Mouse (Mus musculus): ENCODE measurements around the gene Cers3. TPM values are rescaled to one million over a fixed set of nuclear protein-coding genes. Genes with fewer than 3 reads are reported as not detected.
A peak's percentile ranks its signal among the peaks of the same experiment; 100 is the strongest.

Cers3 gene
- polyA plus RNA-seq, 1 experiment from 2014 or later, result 1.8 TPM

- no peaks in the 10 kb centered on the region for H3K9me3 ChIP-seq
- no peak overlapping the region for H3K9ac ChIP-seq
- H3K27me3 ChIP-seq (replicated peaks), result no peaks in the 10 kb centered on the region
- H3K27ac ChIP-seq, result no peak overlapping the region
- WGBS, result 80% methylated on average over 6 of the region's 6 CpGs
- H3K4me1 ChIP-seq (replicated peaks), result peaks cover 21% of the 10 kb centered on the region
- ATAC-seq, result no peak; the same call in 1 of the 2 replicates
- no peak overlapping the region for H3K4me3 ChIP-seq (replicated peaks)
- H3K4me2 ChIP-seq (replicated peaks), result no peak overlapping the region
- no peaks in the 10 kb centered on the region for H3K36me3 ChIP-seq
These were observed 103.3 kb downstream of the Cers3 start for GRCm38 (mm10) chr7:66846582-66846981.

DNA sequence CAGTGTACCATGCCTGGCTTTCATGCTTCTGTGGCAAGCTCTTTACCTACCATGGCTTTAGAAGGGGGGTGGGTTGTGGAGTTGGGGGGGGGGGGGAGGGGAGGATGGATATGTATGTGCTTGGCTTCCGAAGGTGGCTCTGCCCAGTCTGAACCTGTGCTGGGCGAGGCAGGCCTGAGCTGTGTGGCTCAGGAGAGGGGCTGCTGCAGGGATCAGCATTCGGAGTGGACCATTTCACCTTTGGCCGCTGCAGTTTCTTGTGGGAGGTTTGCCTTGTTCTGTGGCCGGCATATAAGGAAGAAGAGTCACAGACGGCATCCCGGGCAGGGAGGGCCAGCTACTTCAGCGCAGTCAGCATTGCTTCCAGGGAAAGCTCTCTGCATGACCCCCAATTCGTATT, 104.0 kb downstream of the Cers3 start:
- ATAC-seq, result peak; percentile 32
- Histone ChIP-seq H3K36me3 (no peaks in the 10 kb centered on the region), H3K9me3 (no peaks in the 10 kb centered on the region), H3K4me3 (replicated peaks) (no peak overlapping the region), H3K27me3 (replicated peaks) (no peaks in the 10 kb centered on the region), H3K27ac (no peak overlapping the region), H3K9ac (no peak overlapping the region), H3K4me2 (replicated peaks) (no peak overlapping the region), H3K4me1 (replicated peaks) (peaks cover 16% of the 10 kb centered on the region)
- 53% methylated on average over 9 of the region's 9 CpGs for WGBS

- Histone ChIP-seq H3K4me1 (replicated peaks) (peaks cover 3% of the 10 kb centered on the region; the same call in 1 of the 2 replicates), H3K27me3 (replicated peaks) (no peaks in the 10 kb centered on the region), H3K9ac (no peak overlapping the region), H3K9me3 (no peaks in the 10 kb centered on the region), H3K4me2 (replicated peaks) (no peak overlapping the region), H3K4me3 (replicated peaks) (no peak overlapping the region), H3K27ac (no peak overlapping the region), H3K36me3 (no peaks in the 10 kb centered on the region)
- no peak for ATAC-seq
- WGBS, result 97% methylated on average over 6 of the region's 6 CpGs
These were observed 106.0 kb downstream of the Cers3 start for GRCm38 (mm10) chr7:66849316-66849715.

- no peak overlapping the region for H3K27ac ChIP-seq
- H3K4me3 ChIP-seq (replicated peaks), result no peak overlapping the region
- H3K27me3 ChIP-seq (replicated peaks), result no peaks in the 10 kb centered on the region
- H3K9me3 ChIP-seq, result no peaks in the 10 kb centered on the region
- no peaks in the 10 kb centered on the region for H3K36me3 ChIP-seq
- no peak overlapping the region for H3K4me2 ChIP-seq (replicated peaks)
- ATAC-seq, result no peak
- no peak overlapping the region for H3K9ac ChIP-seq
- WGBS, result 66% methylated on average over 3 of the region's 3 CpGs
- no peaks in the 10 kb centered on the region for H3K4me1 ChIP-seq (replicated peaks)
These were observed 108.9 kb downstream of the Cers3 start for GRCm38 (mm10) chr7:66852164-66852563.

DNA sequence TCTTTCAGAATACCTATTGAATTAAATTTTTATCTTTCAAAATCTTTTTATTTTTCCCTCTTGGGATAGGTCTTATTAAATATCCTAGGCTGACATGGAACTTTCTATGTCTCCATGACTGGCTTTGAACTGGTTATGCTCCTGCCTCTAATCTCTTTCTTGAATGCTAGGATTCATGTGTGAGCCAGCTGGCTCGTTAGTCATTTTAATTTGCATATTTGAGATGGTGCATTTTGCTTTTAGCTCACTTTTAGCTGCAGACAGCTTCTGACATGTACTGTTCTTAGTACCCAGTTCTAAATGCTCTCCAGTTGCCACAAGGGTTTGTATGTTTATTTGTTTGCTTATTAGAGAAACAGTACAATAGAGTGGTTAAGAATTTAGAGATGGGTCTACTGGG, 114.3 kb downstream of the Cers3 start:
- Histone ChIP-seq H3K27ac (no peak overlapping the region), H3K27me3 (replicated peaks) (no peaks in the 10 kb centered on the region), H3K9me3 (no peaks in the 10 kb centered on the region), H3K4me2 (replicated peaks) (no peak overlapping the region), H3K9ac (no peak overlapping the region), H3K4me3 (replicated peaks) (no peak overlapping the region), H3K4me1 (replicated peaks) (no peaks in the 10 kb centered on the region), H3K36me3 (no peaks in the 10 kb centered on the region)
- 92% methylated on average over 1 of the region's 1 CpGs for WGBS
- ATAC-seq, result no peak

DNA sequence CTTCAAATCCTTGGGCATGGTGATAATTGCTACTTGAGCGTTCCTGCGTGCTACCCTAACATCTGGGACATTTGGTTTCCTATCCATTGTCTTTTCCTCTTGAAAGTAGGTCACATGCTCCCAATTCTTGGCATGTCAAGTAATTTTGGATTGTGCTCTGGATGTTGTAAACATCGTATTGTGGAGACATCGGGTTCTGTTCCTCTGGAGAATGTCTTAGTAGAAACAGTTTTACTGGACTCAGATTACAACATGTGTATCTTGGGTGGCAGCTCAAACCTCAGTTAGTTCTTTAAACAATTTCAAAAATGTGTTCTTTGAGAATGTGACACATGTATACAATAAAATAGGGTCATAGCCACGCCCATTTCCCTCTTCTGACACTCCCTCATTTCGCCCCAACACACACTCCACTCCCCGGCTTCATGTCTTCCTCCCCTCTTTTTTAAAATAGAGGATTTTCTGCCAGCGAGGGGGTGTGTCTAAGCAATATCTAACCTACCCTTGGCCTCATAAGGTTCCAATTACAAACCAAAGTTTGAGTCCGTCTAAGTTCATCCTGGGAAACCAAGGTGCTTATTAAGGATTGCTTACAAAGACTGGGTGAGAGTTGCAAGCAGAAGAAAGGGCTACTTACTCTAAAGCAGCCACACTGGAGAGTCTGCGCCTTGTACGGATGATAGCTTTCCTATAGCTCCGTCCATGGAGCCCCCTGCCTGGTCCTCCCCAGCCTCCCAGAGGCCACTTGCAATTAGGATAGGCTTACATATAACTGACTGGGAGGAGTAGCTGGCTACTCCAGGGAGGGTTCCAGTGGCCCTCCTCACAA, 115.2 kb downstream of the Cers3 start:
- H3K27ac ChIP-seq, result no peak overlapping the region
- H3K9ac ChIP-seq, result no peak overlapping the region
- WGBS, result 45% methylated on average over 12 of the region's 12 CpGs
- no peak overlapping the region for H3K4me3 ChIP-seq (replicated peaks)
- H3K4me1 ChIP-seq (replicated peaks), result no peaks in the 10 kb centered on the region
- no peaks in the 10 kb centered on the region for H3K9me3 ChIP-seq
- no peak overlapping the region for H3K4me2 ChIP-seq (replicated peaks)
- H3K27me3 ChIP-seq (replicated peaks), result no peaks in the 10 kb centered on the region
- no peaks in the 10 kb centered on the region for H3K36me3 ChIP-seq
- peak; percentile 56 for ATAC-seq

GRCm38 (mm10) chr7:66859220-66859619, 115.9 kb downstream of the Cers3 start:
- no peaks in the 10 kb centered on the region for H3K36me3 ChIP-seq
- no peak for ATAC-seq
- no peak overlapping the region for H3K27ac ChIP-seq
- no peak overlapping the region for H3K4me3 ChIP-seq (replicated peaks)
- H3K4me1 ChIP-seq (replicated peaks), result no peaks in the 10 kb centered on the region
- no peak overlapping the region for H3K9ac ChIP-seq
- no peaks in the 10 kb centered on the region for H3K27me3 ChIP-seq (replicated peaks)
- no peaks in the 10 kb centered on the region for H3K9me3 ChIP-seq
- WGBS, result 88% methylated on average over 5 of the region's 5 CpGs
- no peak overlapping the region for H3K4me2 ChIP-seq (replicated peaks)

DNA sequence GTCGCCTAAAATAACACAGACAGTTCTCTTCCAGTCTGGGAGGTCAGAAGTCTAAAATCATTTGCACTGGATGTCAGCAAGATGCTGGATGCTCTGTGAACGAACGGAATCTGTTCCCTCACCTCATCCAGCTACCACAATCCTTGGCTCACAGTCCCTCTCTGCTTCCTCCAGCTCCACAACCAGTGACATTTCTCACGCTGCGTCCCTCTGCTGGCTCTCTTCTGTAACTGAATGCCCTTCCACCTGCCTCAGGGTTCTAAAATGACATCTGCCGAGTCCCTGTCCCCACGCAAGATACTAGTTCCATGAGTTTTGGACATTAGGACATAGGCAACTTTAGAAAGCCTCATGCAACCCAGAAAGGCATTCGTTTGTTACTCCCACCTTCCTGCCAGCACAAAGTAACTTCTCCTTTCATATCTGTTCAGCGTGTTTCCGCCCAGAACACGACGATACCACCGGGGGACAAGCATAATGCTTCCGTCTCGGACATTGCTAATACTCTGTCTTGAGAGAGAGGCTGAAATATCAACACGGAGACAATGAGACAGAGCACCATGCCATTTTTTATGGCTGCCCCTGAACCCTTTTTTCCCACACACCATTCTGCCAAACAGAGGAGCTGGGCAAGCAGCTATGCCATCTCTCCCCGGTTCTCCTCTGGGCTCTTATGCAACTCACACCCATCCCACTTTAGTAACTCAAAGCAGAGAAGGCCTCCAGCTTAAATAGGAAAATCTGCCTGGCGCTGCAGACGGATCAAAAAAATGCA, 123.8 kb downstream of the Cers3 start:
- H3K36me3 ChIP-seq, result no peaks in the 10 kb centered on the region

DNA sequence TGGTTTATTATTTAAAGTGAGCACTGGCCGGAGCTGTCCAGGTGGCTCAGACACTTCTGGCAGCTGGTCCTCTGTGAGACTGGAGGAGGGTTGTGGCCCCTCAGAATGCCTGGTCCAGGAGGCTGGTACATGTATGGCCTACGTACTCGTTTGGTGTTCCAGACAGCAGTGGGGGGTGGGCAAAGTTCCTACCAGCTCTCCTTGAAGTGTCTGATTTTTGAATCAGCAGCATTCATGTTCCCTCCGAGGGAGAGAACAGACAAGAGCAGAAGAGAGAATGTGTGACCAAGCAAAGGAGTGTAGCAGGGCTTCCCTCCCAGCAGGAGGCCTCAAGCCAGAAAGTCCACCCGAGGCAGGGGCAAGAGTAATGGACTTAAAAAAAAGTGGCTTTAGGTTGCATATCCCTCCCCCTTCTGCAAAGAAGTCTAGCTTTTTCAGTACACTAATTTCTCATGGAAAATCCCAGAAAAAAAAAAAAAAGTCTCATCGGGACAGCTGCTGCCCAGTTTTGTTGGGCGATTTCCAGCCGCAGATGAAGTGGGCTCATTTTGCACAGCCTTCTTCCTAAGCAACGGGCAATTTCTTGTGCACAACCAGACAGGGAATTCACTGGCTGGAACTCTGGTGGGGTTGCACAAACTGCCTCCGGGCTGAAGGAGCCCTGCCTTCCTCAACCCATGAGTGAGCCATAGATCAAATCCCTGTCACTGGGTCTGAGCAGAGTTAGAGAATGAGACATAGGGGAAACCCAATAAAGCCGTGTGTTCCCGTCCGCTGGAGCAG, 124.6 kb downstream of the Cers3 start:
- Histone ChIP-seq H3K4me2 (replicated peaks) (no peak overlapping the region), H3K4me1 (replicated peaks) (peaks cover 29% of the 10 kb centered on the region), H3K9ac (no peak overlapping the region), H3K36me3 (no peaks in the 10 kb centered on the region), H3K27ac (peak overlapping the region; percentile 65), H3K4me3 (replicated peaks) (no peak overlapping the region), H3K27me3 (replicated peaks) (no peaks in the 10 kb centered on the region), H3K9me3 (no peaks in the 10 kb centered on the region)
- ATAC-seq, result peak; percentile 59
- 34% methylated on average over 13 of the region's 13 CpGs for WGBS

More for the DNA sequence above, 123.8 kb downstream of the Cers3 start:
- Histone ChIP-seq H3K4me1 (replicated peaks) (peaks cover 28% of the 10 kb centered on the region), H3K9ac (no peak overlapping the region), H3K27me3 (replicated peaks) (no peaks in the 10 kb centered on the region), H3K27ac (peak overlapping the region; percentile 65), H3K4me3 (replicated peaks) (no peak overlapping the region), H3K4me2 (replicated peaks) (no peak overlapping the region), H3K9me3 (no peaks in the 10 kb centered on the region)
- no peak for ATAC-seq
- 51% methylated on average over 19 of the region's 19 CpGs for WGBS

DNA sequence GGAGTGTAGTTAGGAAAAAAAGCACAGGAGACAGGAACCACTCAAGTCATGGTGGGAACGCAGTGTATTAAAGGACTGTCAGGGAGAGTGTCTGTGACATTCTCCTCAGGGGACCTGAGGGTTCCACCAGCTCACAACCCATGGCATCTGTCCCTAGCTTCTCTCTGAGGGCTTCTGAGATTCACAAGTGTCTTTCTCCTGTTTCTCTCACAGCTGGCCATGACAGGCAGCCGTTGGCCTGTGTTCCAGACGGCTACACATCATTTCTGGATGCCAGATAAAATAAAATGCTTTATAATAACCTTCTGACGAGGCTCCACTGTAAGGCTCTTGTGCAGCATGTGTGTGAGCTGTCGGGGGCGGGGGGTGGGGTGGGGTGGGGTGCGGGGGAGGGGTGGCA, 128.2 kb downstream of the Cers3 start:
- whole genome bisulfite sequencing, result 41% methylated on average over 7 of the region's 7 CpGs
- peak; percentile 67 for ATAC-seq
- no peaks in the 10 kb centered on the region for H3K9me3 ChIP-seq
- no peak overlapping the region for H3K4me3 ChIP-seq (replicated peaks)
- no peaks in the 10 kb centered on the region for H3K36me3 ChIP-seq
- H3K4me2 ChIP-seq (replicated peaks), result no peak overlapping the region
- no peaks in the 10 kb centered on the region for H3K27me3 ChIP-seq (replicated peaks)
- no peak overlapping the region for H3K9ac ChIP-seq
- peak overlapping the region; percentile 79; the same call in 1 of the 2 replicates for H3K27ac ChIP-seq
- peaks cover 27% of the 10 kb centered on the region for H3K4me1 ChIP-seq (replicated peaks)

GRCm38 (mm10) chr7:66871940-66872511, 128.7 kb downstream of the Cers3 start:
- Histone ChIP-seq H3K9ac (no peak overlapping the region), H3K27me3 (replicated peaks) (no peaks in the 10 kb centered on the region), H3K4me1 (replicated peaks) (peaks cover 22% of the 10 kb centered on the region), H3K36me3 (no peaks in the 10 kb centered on the region), H3K4me3 (replicated peaks) (no peak overlapping the region), H3K4me2 (replicated peaks) (no peak overlapping the region), H3K9me3 (no peaks in the 10 kb centered on the region), H3K27ac (peak overlapping the region; percentile 74; the same call in 1 of the 2 replicates)
- 62% methylated on average over 14 of the region's 14 CpGs for WGBS
- peak; percentile 75 for ATAC-seq

DNA sequence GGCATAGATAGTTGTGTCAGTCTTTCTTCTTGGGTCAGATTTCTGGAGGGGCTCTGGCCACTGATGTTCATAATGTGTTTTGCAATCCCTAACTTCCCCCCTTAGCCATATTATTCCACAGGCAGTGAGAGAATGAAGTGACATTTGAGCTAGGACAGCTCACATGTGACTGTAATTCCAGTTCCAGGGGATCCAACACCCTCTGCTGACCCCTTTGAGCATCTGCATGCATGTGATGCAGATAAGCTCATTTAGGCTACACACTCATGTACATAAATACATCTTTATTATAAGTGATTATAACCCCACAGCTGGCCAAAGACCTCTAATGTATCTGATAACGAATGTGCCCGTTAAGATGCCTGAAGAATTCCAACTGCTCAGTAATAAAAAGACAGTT, 129.9 kb downstream of the Cers3 start:
- Histone ChIP-seq H3K27me3 (replicated peaks) (no peaks in the 10 kb centered on the region), H3K4me1 (replicated peaks) (peaks cover 14% of the 10 kb centered on the region), H3K9ac (no peak overlapping the region), H3K27ac (no peak overlapping the region), H3K4me2 (replicated peaks) (no peak overlapping the region), H3K9me3 (no peaks in the 10 kb centered on the region), H3K36me3 (no peaks in the 10 kb centered on the region), H3K4me3 (replicated peaks) (no peak overlapping the region)
- WGBS, result 78% methylated on average over 2 of the region's 2 CpGs
- ATAC-seq, result no peak
